Mouse (Mus musculus) midbrain, embryonic 16.5 days (tissue): ENCODE measurements around the gene Ppp1r27. TPM values are rescaled to one million over a fixed set of nuclear protein-coding genes. Genes with fewer than 3 reads are reported as not detected.
"Not testable (repeated sequence)": the region's sequence is repeated elsewhere in the genome, so short reads cannot be mapped to it uniquely, and the experiment has no call there.

Experiments
- ATAC-seq: fragments of 200-750 bp; cut with Nextera tagmentation; 2 replicates; pipeline ENCODE4 v1.8.0; 2017; ENCODE audit warnings: moderate TSS enrichment
- H3K27ac ChIP-seq: fragments of 300-500 bp; sonication (generic); 2 replicates; pipeline ENCODE4 v1.5.1; 2014; ENCODE audit warnings: mild to moderate bottlenecking, low read length, mixed read lengths
- H3K27me3 ChIP-seq: fragments of 300-500 bp; sonication (generic); 2 replicates; pipeline ENCODE4 v1.6.1; 2014; ENCODE audit warnings: low read depth, low read length, mixed read lengths; ENCODE audit not compliant: control insufficient read depth, insufficient read depth
- H3K36me3 ChIP-seq: fragments of 300-500 bp; sonication (generic); 2 replicates; pipeline ENCODE4 v1.6.1; 2014; ENCODE audit warnings: mild to moderate bottlenecking, low read length, moderate library complexity, mixed read lengths; ENCODE audit not compliant: control insufficient read depth, insufficient read depth
- H3K4me1 ChIP-seq: fragments of 300-500 bp; sonication (generic); 2 replicates; pipeline ENCODE4 v1.6.1; 2014; ENCODE audit warnings: mild to moderate bottlenecking, low read length, mixed read lengths; ENCODE audit not compliant: control insufficient read depth, insufficient read depth
- H3K4me2 ChIP-seq: fragments of 300-500 bp; sonication (generic); 2 replicates; pipeline ENCODE4 v1.6.1; 2014; ENCODE audit warnings: mild to moderate bottlenecking, low read length, mixed read lengths
- H3K4me3 ChIP-seq: fragments of 300-500 bp; sonication (generic); 2 replicates; pipeline ENCODE4 v1.5.1; 2014; ENCODE audit warnings: low read depth, mild to moderate bottlenecking, low read length, moderate library complexity, mixed read lengths
- H3K9ac ChIP-seq: fragments of 300-500 bp; sonication (generic); 2 replicates; pipeline ENCODE4 v1.6.1; 2014; ENCODE audit warnings: low read depth, low read length, mixed read lengths
- H3K9me3 ChIP-seq: fragments of 300-500 bp; sonication (generic); replicated peaks from 2 replicates; pipeline ENCODE4 v1.6.1; 2014; ENCODE audit warnings: mild to moderate bottlenecking, low read length, mixed read lengths; ENCODE audit not compliant: control insufficient read depth, poor library complexity, severe bottlenecking
- WGBS: fragments of 180-500 bp; shearing (Covaris S2); extraction: QIAGEN DNeasy Blood & Tissue Kit; methylation state at CpG from one replicate; pipeline ENCODE4 v1.1.7; 2014; 5-methylcytosine and 5-hydroxymethylcytosine counted together
- polyA plus RNA-seq: library from polyadenylated mRNA; unstranded; fragments of >200 nt; fragmentation: Nextera tagmentation; extraction: Ambion mirVana; gene quantifications from 2 replicates; pipeline ENCODE4 v1.2.1, GENCODE M21; 2015

Gene Ppp1r27
- polyA plus RNA-seq, 1 experiment from 2014 or later, result not detected

DNA sequence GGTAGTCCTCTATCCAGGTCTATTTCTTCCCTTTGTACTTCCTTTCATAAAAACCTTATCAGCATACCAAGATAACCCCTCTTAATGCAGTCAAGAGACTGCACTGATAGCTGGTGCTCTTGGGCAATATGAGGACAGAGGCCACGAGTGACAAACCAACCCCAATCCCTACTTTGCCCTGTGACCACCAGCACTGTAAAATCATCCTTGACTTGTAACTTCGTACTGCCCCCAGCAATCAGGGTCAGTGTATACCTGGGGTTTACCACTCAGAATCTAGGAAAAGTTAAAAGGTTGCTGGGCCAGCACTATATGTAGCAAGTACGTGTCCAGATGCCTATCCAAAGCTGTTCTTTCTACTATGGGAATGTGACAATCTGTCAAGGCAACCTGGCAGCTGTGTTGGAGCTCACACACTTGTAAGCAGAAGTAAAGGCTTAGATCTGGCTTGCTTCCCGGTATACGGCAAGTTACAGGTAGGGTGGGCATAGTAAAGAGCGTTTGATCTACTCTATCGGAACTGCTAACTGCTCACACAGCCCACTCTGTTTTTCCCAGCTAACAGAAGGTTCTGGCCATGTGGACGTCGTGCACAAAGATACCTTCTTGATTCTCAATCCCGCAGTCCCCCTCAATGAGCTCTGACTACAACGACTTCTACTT is 21.0 kb upstream of the Ppp1r27 start:
- no peaks in the 10 kb centered on the region for H3K27me3 ChIP-seq
- H3K36me3 ChIP-seq, result peaks cover 24% of the 10 kb centered on the region
- 18% methylated on average over 11 of the region's 11 CpGs for WGBS
- H3K4me2 ChIP-seq, result peak overlapping the region; percentile 87
- peak overlapping the region; percentile 91 for H3K4me3 ChIP-seq
- H3K4me1 ChIP-seq, result peaks cover 19% of the 10 kb centered on the region
- H3K9me3 ChIP-seq, result no peaks in the 10 kb centered on the region
- no peak for ATAC-seq
- H3K9ac ChIP-seq, result peak overlapping the region; percentile 77
- peak overlapping the region; percentile 86 for H3K27ac ChIP-seq

DNA sequence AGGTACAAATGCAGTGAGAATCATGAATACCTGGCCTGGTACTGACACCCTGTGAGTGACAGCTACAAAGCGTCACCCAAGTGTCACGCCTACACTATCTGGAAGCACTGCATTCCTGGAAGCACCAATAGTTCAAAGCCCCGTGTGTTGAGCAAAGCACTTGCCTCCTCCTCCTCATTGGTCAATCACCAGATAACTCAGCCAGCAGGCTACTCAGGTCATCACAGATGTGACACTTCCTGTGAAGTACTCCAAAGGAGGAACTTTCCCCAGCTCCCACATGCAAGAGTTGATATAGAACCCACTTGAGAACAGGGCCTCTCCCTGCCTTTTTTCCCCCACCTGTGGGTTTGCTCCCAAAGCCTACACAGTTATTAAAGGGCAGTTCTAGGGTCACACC is 20.2 kb upstream of the Ppp1r27 start:
- 93% methylated on average over 3 of the region's 3 CpGs for WGBS
- Histone ChIP-seq H3K4me3 (no peak overlapping the region), H3K27me3 (no peaks in the 10 kb centered on the region), H3K4me1 (peaks cover 19% of the 10 kb centered on the region), H3K4me2 (peak overlapping the region; percentile 87; the same call in 1 of the 2 replicates), H3K27ac (no peak overlapping the region), H3K36me3 (peaks cover 29% of the 10 kb centered on the region), H3K9me3 (no peaks in the 10 kb centered on the region), H3K9ac (no peak overlapping the region)
- no peak for ATAC-seq

DNA sequence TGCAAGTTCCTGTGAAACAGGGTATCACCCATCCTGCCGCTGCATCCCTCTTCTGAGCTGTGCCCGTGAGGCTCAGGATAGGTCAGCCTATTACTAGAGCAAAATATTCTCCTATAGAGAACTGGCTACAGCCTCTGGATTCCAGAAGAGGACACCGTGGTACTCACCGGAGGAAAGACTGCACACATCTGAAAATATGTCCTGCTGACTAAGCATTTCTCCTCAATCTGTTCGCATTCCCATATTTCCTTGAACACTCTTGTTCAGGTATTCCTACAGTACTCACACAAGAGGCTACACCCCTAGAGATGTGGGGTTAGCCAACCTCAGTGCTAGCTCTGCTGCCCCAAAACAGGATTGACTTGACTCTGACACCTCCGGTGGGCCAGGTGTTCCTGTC is 17.4 kb upstream of the Ppp1r27 start:
- H3K27ac ChIP-seq, result no peak overlapping the region
- peaks cover 10% of the 10 kb centered on the region for H3K4me1 ChIP-seq
- no peak overlapping the region for H3K9ac ChIP-seq
- H3K36me3 ChIP-seq, result peaks cover 37% of the 10 kb centered on the region
- no peak overlapping the region for H3K4me3 ChIP-seq
- no peak for ATAC-seq
- H3K27me3 ChIP-seq, result no peaks in the 10 kb centered on the region
- no peak overlapping the region for H3K4me2 ChIP-seq
- no peaks in the 10 kb centered on the region for H3K9me3 ChIP-seq
- 97% methylated on average over 6 of the region's 6 CpGs for WGBS

DNA sequence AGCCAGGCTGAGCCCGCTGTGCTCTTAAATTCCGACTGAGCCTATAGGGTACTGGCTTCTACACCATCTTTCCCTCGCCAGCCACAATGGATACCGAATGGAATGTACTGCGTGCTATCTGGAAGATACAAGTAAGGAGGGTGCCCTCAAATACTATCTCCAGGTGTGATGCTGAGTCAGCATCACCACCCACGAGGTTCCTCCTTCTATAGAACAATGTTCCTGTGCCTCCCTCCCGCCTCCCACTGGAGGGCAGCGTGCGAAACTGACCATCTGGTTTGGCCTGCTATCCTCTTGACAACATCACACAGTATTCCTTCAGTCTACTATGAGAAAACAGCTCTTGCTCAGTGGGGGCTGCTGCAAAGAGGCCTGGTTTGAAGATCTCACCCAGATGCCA is 14.2 kb upstream of the Ppp1r27 start:
- Histone ChIP-seq H3K4me3 (no peak overlapping the region), H3K9ac (no peak overlapping the region), H3K36me3 (peaks cover 60% of the 10 kb centered on the region), H3K9me3 (no peaks in the 10 kb centered on the region), H3K27ac (no peak overlapping the region), H3K4me2 (no peak overlapping the region), H3K27me3 (no peaks in the 10 kb centered on the region), H3K4me1 (no peaks in the 10 kb centered on the region)
- WGBS, result 83% methylated on average over 9 of the region's 9 CpGs
- ATAC-seq, result no peak

DNA sequence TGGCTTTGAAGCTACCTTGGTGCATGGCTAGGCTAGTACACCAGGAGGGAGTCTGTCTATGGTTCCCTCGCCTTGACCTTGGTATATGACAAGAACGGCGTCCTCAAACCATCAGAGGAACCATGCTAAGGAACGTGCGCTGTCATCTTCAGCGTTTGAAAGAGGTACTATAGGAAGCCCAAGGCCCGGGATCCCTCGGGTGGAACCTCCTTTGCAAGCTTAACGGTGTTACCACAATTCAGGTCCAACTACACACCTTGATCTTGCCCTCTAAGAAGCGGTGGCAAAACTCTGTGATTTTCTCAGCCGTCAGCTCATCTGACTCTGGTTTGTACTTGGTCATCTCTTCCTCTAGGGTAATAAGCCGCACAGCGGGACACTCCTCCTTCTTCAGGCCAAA is 12.0 kb upstream of the Ppp1r27 start:
- Histone ChIP-seq H3K9me3 (no peaks in the 10 kb centered on the region), H3K4me1 (no peaks in the 10 kb centered on the region), H3K4me3 (no peak overlapping the region), H3K36me3 (peaks cover 51% of the 10 kb centered on the region), H3K9ac (no peak overlapping the region), H3K4me2 (no peak overlapping the region), H3K27me3 (no peaks in the 10 kb centered on the region), H3K27ac (no peak overlapping the region)
- no peak for ATAC-seq
- 97% methylated on average over 13 of the region's 13 CpGs for WGBS

DNA sequence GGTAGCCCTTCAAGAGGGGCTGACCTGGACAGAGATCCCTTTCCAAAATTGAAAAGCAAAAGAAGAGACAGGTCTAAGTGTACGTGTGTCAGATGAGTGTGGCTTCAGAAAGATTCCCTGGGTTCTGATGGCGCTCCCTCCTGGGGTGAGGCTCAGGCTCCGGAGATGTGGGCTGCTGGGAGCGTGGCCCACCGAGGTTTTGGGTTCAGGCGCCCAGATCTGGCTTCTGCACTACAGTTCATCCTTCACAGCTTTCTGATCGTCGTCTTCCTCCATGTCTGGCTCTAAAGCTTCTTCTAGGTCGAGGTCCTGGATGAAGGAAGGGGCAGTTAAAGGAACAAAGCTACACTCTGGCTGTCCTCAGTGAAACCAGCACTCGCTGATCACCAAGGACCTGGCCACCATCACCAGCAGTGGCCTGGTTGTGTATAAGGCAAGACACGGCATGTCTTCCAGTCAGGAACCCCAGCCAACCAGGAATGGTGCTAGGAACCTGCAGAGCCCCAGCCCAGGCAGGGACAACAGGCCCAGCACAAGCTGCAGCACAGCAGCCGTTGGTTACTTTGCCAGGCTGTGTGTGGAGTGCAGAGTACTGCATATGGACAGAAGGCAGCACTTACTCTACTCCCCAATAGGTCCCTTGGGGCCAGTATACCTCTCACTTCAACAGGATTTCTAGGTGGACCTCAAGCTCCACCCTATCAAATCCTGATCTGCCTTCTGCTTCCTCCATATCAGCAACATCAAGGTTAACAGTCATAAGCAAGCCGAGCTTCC is 10.2 kb upstream of the Ppp1r27 start:
- H3K4me2 ChIP-seq, result no peak overlapping the region
- H3K4me1 ChIP-seq, result no peaks in the 10 kb centered on the region
- peaks cover 40% of the 10 kb centered on the region for H3K36me3 ChIP-seq
- no peak overlapping the region for H3K27ac ChIP-seq
- no peak for ATAC-seq
- WGBS, result 93% methylated on average over 13 of the region's 13 CpGs
- no peak overlapping the region for H3K9ac ChIP-seq
- no peaks in the 10 kb centered on the region for H3K9me3 ChIP-seq
- H3K27me3 ChIP-seq, result no peaks in the 10 kb centered on the region
- no peak overlapping the region for H3K4me3 ChIP-seq

DNA sequence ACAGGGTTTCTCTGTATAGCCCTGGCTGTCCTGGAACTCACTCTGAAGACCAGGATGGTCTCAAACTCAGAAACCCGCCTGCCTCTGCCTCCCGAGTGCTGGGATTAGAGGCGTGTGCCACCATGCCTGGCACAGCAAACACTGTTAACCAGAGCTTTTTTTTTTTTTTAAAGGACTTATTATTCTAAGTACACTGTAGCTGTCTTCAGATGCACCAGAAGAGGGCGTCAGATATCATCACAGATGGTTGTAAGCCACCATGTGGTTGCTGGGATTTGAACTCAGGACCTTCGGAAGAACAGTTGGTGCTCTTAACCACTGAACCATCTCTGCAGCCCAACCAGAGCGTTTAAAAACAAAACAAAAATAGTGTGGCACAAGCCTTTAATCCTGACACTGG is 7.9 kb upstream of the Ppp1r27 start:
- not testable (repeated sequence) for H3K9me3 ChIP-seq, H3K4me2 ChIP-seq, H3K9ac ChIP-seq, ATAC-seq, H3K27ac ChIP-seq, H3K4me1 ChIP-seq, H3K27me3 ChIP-seq, H3K4me3 ChIP-seq
- WGBS, result 92% methylated on average over 6 of the region's 6 CpGs
- H3K36me3 ChIP-seq, result peaks cover 36% of the 10 kb centered on the region

DNA sequence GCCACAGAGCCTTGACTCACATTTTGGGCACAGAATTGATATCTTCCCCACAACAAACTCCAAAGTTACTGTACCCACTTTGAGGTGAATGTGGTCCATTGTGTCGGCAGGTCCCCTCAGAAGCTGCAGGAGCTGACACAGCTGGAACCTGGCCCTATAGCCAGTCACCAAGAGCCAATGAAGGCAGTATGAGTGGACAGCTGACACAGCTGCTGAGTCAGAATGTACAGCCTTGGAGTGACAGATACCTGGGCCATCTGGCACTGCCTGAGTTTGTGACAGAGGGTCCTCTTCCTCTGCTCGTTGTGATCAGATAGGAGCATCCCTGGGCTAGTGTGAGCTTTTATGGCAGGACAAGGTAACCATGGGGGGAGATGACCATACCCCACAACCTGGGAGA is 4.3 kb upstream of the Ppp1r27 start:
- Histone ChIP-seq H3K36me3 (peaks cover 4% of the 10 kb centered on the region), H3K27ac (no peak overlapping the region), H3K27me3 (no peaks in the 10 kb centered on the region), H3K9ac (no peak overlapping the region), H3K4me3 (no peak overlapping the region), H3K4me2 (no peak overlapping the region), H3K4me1 (peaks cover 2% of the 10 kb centered on the region; the same call in 1 of the 2 replicates), H3K9me3 (no peaks in the 10 kb centered on the region)
- ATAC-seq, result no peak
- 79% methylated on average over 2 of the region's 2 CpGs for WGBS

DNA sequence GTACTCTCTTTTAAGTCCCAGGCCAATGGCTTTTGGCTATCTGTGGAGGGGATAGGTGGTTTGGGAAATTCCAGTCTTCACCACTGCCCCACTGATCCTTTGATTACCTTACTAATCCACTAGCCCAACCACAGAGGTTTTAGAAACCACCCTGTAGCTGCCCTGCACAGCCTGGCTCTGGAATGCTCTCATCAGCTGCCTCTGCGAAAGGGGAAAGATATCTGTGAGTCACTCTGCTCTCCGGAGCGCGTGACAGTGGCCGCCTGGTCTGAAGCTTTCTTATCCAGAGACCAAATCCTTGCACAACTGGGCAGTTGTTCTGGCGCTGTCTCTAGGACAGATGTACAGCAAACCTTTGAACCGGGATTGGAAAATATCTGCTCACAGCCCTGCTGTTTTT is 3.9 kb upstream of the Ppp1r27 start:
- 80% methylated on average over 7 of the region's 7 CpGs for WGBS
- H3K27me3 ChIP-seq, result no peaks in the 10 kb centered on the region
- no peak overlapping the region for H3K4me3 ChIP-seq
- no peak overlapping the region for H3K4me2 ChIP-seq
- H3K9ac ChIP-seq, result no peak overlapping the region
- H3K4me1 ChIP-seq, result peaks cover 6% of the 10 kb centered on the region; the same call in 1 of the 2 replicates
- no peak for ATAC-seq
- no peaks in the 10 kb centered on the region for H3K36me3 ChIP-seq
- H3K9me3 ChIP-seq, result no peaks in the 10 kb centered on the region
- H3K27ac ChIP-seq, result no peak overlapping the region
